Mouse (Mus musculus) bone marrow macrophage, adult 2 months (primary cell): Measurements from ENCODE around the gene Fcgr3. TPM values are rescaled to one million over a fixed set of nuclear protein-coding genes. Genes with fewer than 3 reads are reported as not detected.
"Not testable (repeated sequence)": the region's sequence is repeated elsewhere in the genome, so short reads cannot be mapped to it uniquely, and the experiment has no call there.

ENCODE experiments used
- H3K27ac ChIP-seq: 2 replicates; pipeline ENCODE4 v1.5.1; 2012; ENCODE audit warnings: low read depth, low read length; ENCODE audit not compliant: insufficient read depth
- H3K4me1 ChIP-seq: 2 replicates; pipeline ENCODE4 v1.6.1; 2012; ENCODE audit warnings: low read length; ENCODE audit not compliant: control insufficient read depth, insufficient read depth
- H3K4me3 ChIP-seq: 2 replicates; pipeline ENCODE4 v1.5.1; 2012; ENCODE audit warnings: mild to moderate bottlenecking, low read length, moderate library complexity; ENCODE audit not compliant: insufficient read depth
- CTCF ChIP-seq: IDR thresholded peaks from 2 replicates; pipeline ENCODE4 v1.5.1; 2012; ENCODE audit warnings: low read depth, mild to moderate bottlenecking, low read length, moderate library complexity
- POLR2A ChIP-seq: IDR thresholded peaks from 2 replicates; pipeline ENCODE4 v1.6.1; 2012; ENCODE audit warnings: mild to moderate bottlenecking, low read depth, low read length, borderline replicate concordance
- polyA plus RNA-seq: library from polyadenylated mRNA; stranded (reverse); fragments of >200 nt; gene quantifications from 2 replicates; pipeline ENCODE4 v1.2.4, GENCODE M21; 2012; ENCODE audit not compliant: missing spikeins, insufficient read depth, insufficient read length

Gene Fcgr3
- polyA plus RNA-seq, 1 experiment, result 1,154 TPM

GRCm38 (mm10) chr1:171102547-171103177, 37.9 kb upstream of the Fcgr3 start:
- peaks cover 7% of the 10 kb centered on the region; the same call in 1 of the 2 replicates for H3K4me1 ChIP-seq
- H3K4me3 ChIP-seq, result peak overlapping the region; percentile 81
- H3K27ac ChIP-seq, result no peak overlapping the region
- TF ChIP-seq CTCF, result no peak

GRCm38 (mm10) chr1:171101733-171102546, 37.2 kb upstream of the Fcgr3 start:
- TF ChIP-seq CTCF (no peak), POLR2A (0 out of 2 replicates have a peak, but pooled peaks have one; percentile 31)
- H3K27ac ChIP-seq, result no peak overlapping the region
- H3K4me3 ChIP-seq, result peak overlapping the region; percentile 81
- H3K4me1 ChIP-seq, result peaks cover 7% of the 10 kb centered on the region; the same call in 1 of the 2 replicates

- TF ChIP-seq CTCF, result no peak
- TF ChIP-seq POLR2A, result no peak
These were observed 36.3 kb upstream of the Fcgr3 start for GRCm38 (mm10) chr1:171101033-171101432.

GRCm38 (mm10) chr1:171097612-171098011, 32.9 kb upstream of the Fcgr3 start:
- TF ChIP-seq POLR2A, result no peak
- TF ChIP-seq CTCF, result no peak
- Histone ChIP-seq H3K4me1 (0 out of 2 replicates have a peak, but pooled peaks cover 2% of the 10 kb centered on the region), H3K4me3 (no peak overlapping the region), H3K27ac (no peak overlapping the region)

More at GRCm38 (mm10) chr1:171101033-171101432, 36.3 kb upstream of the Fcgr3 start:
- Histone ChIP-seq H3K27ac (no peak overlapping the region), H3K4me1 (peaks cover 7% of the 10 kb centered on the region; the same call in 1 of the 2 replicates), H3K4me3 (no peak overlapping the region)

GRCm38 (mm10) chr1:171097136-171097535, 32.4 kb upstream of the Fcgr3 start:
- no peak overlapping the region for H3K4me3 ChIP-seq
- no peak for TF ChIP-seq CTCF
- no peak for TF ChIP-seq POLR2A
- 0 out of 2 replicates have a peak, but pooled peaks cover 2% of the 10 kb centered on the region for H3K4me1 ChIP-seq
- no peak overlapping the region for H3K27ac ChIP-seq

- Histone ChIP-seq H3K27ac (no peak overlapping the region), H3K4me1 (0 out of 2 replicates have a peak, but pooled peaks cover 2% of the 10 kb centered on the region), H3K4me3 (no peak overlapping the region)
- TF ChIP-seq CTCF (no peak), POLR2A (no peak)
These were observed 31.6 kb upstream of the Fcgr3 start for GRCm38 (mm10) chr1:171096110-171096964.

GRCm38 (mm10) chr1:171094424-171094823, 29.7 kb upstream of the Fcgr3 start:
- no peak overlapping the region for H3K27ac ChIP-seq
- no peaks in the 10 kb centered on the region for H3K4me1 ChIP-seq
- H3K4me3 ChIP-seq, result no peak overlapping the region
- TF ChIP-seq POLR2A, result no peak
- TF ChIP-seq CTCF, result no peak

- Histone ChIP-seq H3K4me3 (no peak overlapping the region), H3K4me1 (0 out of 2 replicates have a peak, but pooled peaks cover 3% of the 10 kb centered on the region), H3K27ac (no peak overlapping the region)
- TF ChIP-seq CTCF (no peak), POLR2A (no peak)
These were observed 26.0 kb upstream of the Fcgr3 start for GRCm38 (mm10) chr1:171090761-171091160.

- TF ChIP-seq CTCF (no peak), POLR2A (no peak)
- H3K4me3 ChIP-seq, result no peak overlapping the region
- H3K4me1 ChIP-seq, result 0 out of 2 replicates have a peak, but pooled peaks cover 3% of the 10 kb centered on the region
- no peak overlapping the region for H3K27ac ChIP-seq
These were observed 25.2 kb upstream of the Fcgr3 start for GRCm38 (mm10) chr1:171089891-171090290.

GRCm38 (mm10) chr1:171088237-171088869, 23.6 kb upstream of the Fcgr3 start:
- not testable (repeated sequence) for H3K4me3 ChIP-seq, H3K4me1 ChIP-seq, H3K27ac ChIP-seq
